Mouse (Mus musculus): ENCODE measurements around the gene Aifm2.

DNA sequence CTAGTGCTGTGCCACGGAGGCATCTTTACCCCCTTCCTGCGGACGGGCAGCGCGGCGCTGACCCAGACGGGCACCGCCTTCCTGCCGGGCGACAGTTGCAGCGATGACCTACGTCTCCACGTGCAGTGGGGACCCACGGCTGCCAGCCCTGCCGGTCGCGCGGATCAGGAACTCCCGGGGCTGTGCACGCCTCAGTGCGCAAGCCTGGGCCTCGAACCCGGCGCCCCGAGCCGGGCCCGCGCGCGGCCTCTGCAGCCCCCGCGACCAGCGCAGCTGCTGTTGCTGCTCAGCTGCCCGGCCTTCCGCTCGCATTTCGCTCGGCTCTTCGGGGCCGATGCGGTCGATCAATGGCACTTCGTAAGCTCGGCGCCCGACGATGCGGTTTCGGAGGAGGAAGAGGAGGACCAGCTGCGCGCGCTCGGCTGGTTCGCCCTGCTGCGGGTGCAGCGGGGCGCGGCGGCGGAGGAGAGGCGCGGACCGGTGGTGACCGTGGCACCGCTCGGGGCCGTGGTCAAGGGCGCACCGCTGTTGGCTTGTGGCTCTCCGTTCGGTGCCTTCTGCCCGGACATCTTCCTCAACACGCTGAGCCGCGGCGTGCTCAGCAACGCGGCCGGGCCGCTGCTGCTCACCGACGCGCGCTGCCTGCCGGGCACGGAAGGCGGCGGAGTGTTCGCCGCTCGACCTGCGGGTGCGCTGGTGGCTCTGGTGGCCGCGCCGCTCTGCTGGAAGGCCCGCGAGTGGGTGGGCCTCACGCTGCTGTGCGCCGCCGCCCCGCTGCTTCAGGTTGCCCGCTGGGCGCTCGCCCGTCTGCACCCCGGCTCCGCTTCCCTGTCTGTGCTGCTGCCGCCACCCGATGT is 19.1 kb upstream of the Aifm2 start:
- TF ChIP-seq CTCF (IDR thresholded peaks at IDR 0.05; ENCODE audit: control insufficient read depth, insufficient read depth, insufficient replicate concordance, low read depth, low read length) (no peak), POLR2A (IDR thresholded peaks at IDR 0.05; ENCODE audit: control insufficient read depth, low read depth, low read length) (no peak; the same call in 1 of the 2 replicates)

Measured in testis, adult 2 months (tissue).